ENCODE assay signal across 14 mouse cellular contexts in genomic region chr16:29911164-29911571, GRCm38 (mm10).
DNase-seq lines count a peak whose midpoint lies in the region; ATAC-seq and TF ChIP-seq lines count a peak whose summit lies in the region.
"Had no signal": no experiment of that assay in that cellular context is flagged by ENCODE, and none has a peak within 500 bp of the region (broad histone marks: within the 10 kb centered on the region; RNA-seq: fewer than 3 reads in every experiment).

No protein-coding gene starts in this region.

- H3K9ac ChIP-seq in embryonic facial prominence, embryonic 13.5 days, result no peak overlapping the region
- no peak overlapping the region for H3K9ac ChIP-seq in limb, embryonic 11.5 days (ENCODE audit: low read length)

- no peaks in the 10 kb centered on the region; the same call in 1 of the 2 replicates for H3K4me1 ChIP-seq in thymus, adult 2 months (replicated peaks; ENCODE audit: control insufficient read depth, insufficient read depth, low read length)
- H3K4me1 ChIP-seq in embryonic facial prominence, embryonic 13.5 days, result peaks cover 32% of the 10 kb centered on the region
- peaks cover 28% of the 10 kb centered on the region for H3K4me1 ChIP-seq in limb, embryonic 11.5 days (ENCODE audit: control insufficient read depth, insufficient read depth, low read length)

- WGBS in thymus, adult 2 months, result 5% methylated on average over 7 of the region's 7 CpGs
- WGBS in embryonic facial prominence, embryonic 13.5 days, result 66% methylated on average over 7 of the region's 7 CpGs
- WGBS in limb, embryonic 11.5 days, result 71% methylated on average over 7 of the region's 7 CpGs

- no peaks in the 10 kb centered on the region for H3K27me3 ChIP-seq in thymus, adult 2 months (ENCODE audit: control insufficient read depth, insufficient read depth, low read length)
- H3K27me3 ChIP-seq in embryonic facial prominence, embryonic 13.5 days, result no peaks in the 10 kb centered on the region
- H3K27me3 ChIP-seq in limb, embryonic 11.5 days (ENCODE audit: control insufficient read depth, insufficient read depth, low read length), result no peaks in the 10 kb centered on the region

- H3K9me3 ChIP-seq in embryonic facial prominence, embryonic 13.5 days, result 0 out of 2 replicates have a peak, but pooled peaks cover 4% of the 10 kb centered on the region
- no peaks in the 10 kb centered on the region for H3K9me3 ChIP-seq in limb, embryonic 11.5 days (ENCODE audit: control insufficient read depth, low read length)

- H3K36me3 ChIP-seq in thymus, adult 2 months (ENCODE audit: control insufficient read depth, insufficient read depth, low read length), result no peaks in the 10 kb centered on the region
- no peaks in the 10 kb centered on the region for H3K36me3 ChIP-seq in embryonic facial prominence, embryonic 13.5 days
- H3K36me3 ChIP-seq in limb, embryonic 11.5 days (ENCODE audit: control insufficient read depth, insufficient read depth, low read length), result no peaks in the 10 kb centered on the region

- TF ChIP-seq POLR2A in thymus, adult 2 months (IDR thresholded peaks at IDR 0.05; ENCODE audit: control insufficient read depth, extremely low read depth, insufficient read depth, low read length, poor library complexity), result no peak

- DNase-seq in thymus, adult 18-20 months, result peak; percentile 5 to 6
- no peak for DNase-seq in thymus, adult 2 months
- peak; percentile 45 for DNase-seq in limb, embryonic 11.5 days (ENCODE audit: low spot score)
- DNase-seq in urinary bladder, postnatal 25 days (ENCODE audit: low spot score), result peak; percentile 36
- DNase-seq in retina, embryonic 14.5 days (ENCODE audit: low spot score), result no peak
- DNase-seq in adrenal gland, adult (ENCODE audit: inconsistent age in 2 of 2, low spot score in 1 of 2), result no peak
- DNase-seq in cerebellum, postnatal 10 days, result no peak
- DNase-seq: cerebellum, postnatal 14 days; gastrocnemius, postnatal 14 days; heart, postnatal 36 days; liver had no signal

- peak; percentile 58; the same call in 1 of the 2 replicates for ATAC-seq in embryonic facial prominence, embryonic 13.5 days (ENCODE audit: insufficient number of reproducible peaks, insufficient read depth, low FRiP score, low TSS enrichment, low read depth)
- no peak for ATAC-seq in limb, embryonic 11.5 days (ENCODE audit: insufficient number of reproducible peaks, low FRiP score, low TSS enrichment, low read depth)
- ATAC-seq: activated CD4-positive, CD25-positive, alpha-beta regulatory T cell, adult 4 months had no signal

- no peak overlapping the region for H3K4me2 ChIP-seq in embryonic facial prominence, embryonic 13.5 days
- H3K4me2 ChIP-seq in limb, embryonic 11.5 days (ENCODE audit: low read depth, severe bottlenecking), result no peak overlapping the region

- no peak overlapping the region for H3K27ac ChIP-seq in thymus, adult 2 months (ENCODE audit: control insufficient read depth, insufficient read depth, low read length)
- peak overlapping the region; percentile 55; the same call in 1 of the 2 replicates for H3K27ac ChIP-seq in embryonic facial prominence, embryonic 13.5 days
- no peak overlapping the region for H3K27ac ChIP-seq in limb, embryonic 11.5 days (replicated peaks; ENCODE audit: low read depth, low read length)

- TF ChIP-seq CTCF in thymus, adult 2 months (IDR thresholded peaks at IDR 0.05; ENCODE audit: borderline replicate concordance, control insufficient read depth, extremely low read depth, insufficient read depth, low read length, poor library complexity), result no peak

- H3K4me3 ChIP-seq in thymus, adult 2 months (ENCODE audit: control insufficient read depth, insufficient read depth, low read length), result no peak overlapping the region
- H3K4me3 ChIP-seq in embryonic facial prominence, embryonic 13.5 days, result no peak overlapping the region
- H3K4me3 ChIP-seq in limb, embryonic 11.5 days (ENCODE audit: low read depth, low read length), result no peak overlapping the region
- H3K4me3 ChIP-seq: erythroblast, embryonic 14.5 days had no signal

Comparison
In these comparisons a context has a peak if more than half of its experiments do, and no peak if none do; other contexts are left out.
1. DNase-seq: peak in thymus, adult 18-20 months (2 of 2), limb, embryonic 11.5 days (single experiment) and urinary bladder, postnatal 25 days (single experiment); none in thymus, adult 2 months (single experiment), retina, embryonic 14.5 days (single experiment), adrenal gland, adult (0 of 2) and cerebellum, postnatal 10 days (0 of 2).